Mouse (Mus musculus) heart, embryonic 15.5 days (tissue): Measurements from ENCODE around the gene Lmo3. TPM values are rescaled to one million over a fixed set of nuclear protein-coding genes. Genes with fewer than 3 reads are reported as not detected.
A peak's percentile ranks its signal among the peaks of the same experiment; 100 is the strongest.

Source experiments
- ATAC-seq: fragments of 200-750 bp; cut with Nextera tagmentation; replicated peaks from 2 replicates; pipeline ENCODE4 v1.8.0; 2017; ENCODE audit warnings: low read depth, moderate TSS enrichment; ENCODE audit not compliant: insufficient number of reproducible peaks, insufficient read depth, low FRiP score
- H3K27ac ChIP-seq: fragments of 300-500 bp; sonication (generic); 2 replicates; pipeline ENCODE4 v1.5.1; 2015; ENCODE audit warnings: mild to moderate bottlenecking, inconsistent platforms
- H3K27me3 ChIP-seq: fragments of 300-500 bp; sonication (generic); 2 replicates; pipeline ENCODE4 v1.6.1; 2015; ENCODE audit warnings: inconsistent platforms
- H3K36me3 ChIP-seq: fragments of 300-500 bp; sonication (generic); 2 replicates; pipeline ENCODE4 v1.6.1; 2015; ENCODE audit warnings: mild to moderate bottlenecking, inconsistent platforms
- H3K4me1 ChIP-seq: fragments of 300-500 bp; sonication (generic); replicated peaks from 2 replicates; pipeline ENCODE4 v1.6.1; 2015; ENCODE audit warnings: inconsistent platforms
- H3K4me2 ChIP-seq: fragments of 300-500 bp; sonication (generic); 2 replicates; pipeline ENCODE4 v1.6.1; 2015; ENCODE audit warnings: inconsistent platforms, mild to moderate bottlenecking, moderate library complexity
- H3K4me3 ChIP-seq: fragments of 300-500 bp; sonication (generic); 2 replicates; pipeline ENCODE4 v1.5.1; 2015; ENCODE audit warnings: mild to moderate bottlenecking, inconsistent platforms
- H3K9ac ChIP-seq: fragments of 300-500 bp; sonication (generic); 2 replicates; pipeline ENCODE4 v1.6.1; 2015; ENCODE audit warnings: mild to moderate bottlenecking, inconsistent platforms
- H3K9me3 ChIP-seq: fragments of 300-500 bp; sonication (generic); replicated peaks from 2 replicates; pipeline ENCODE4 v1.6.1; 2016; ENCODE audit warnings: inconsistent platforms
- WGBS: fragments of 180-500 bp; shearing (Covaris S2); methylation state at CpG from one replicate; pipeline ENCODE4 v1.1.7; 2015; ENCODE audit warnings: mixed read lengths; 5-methylcytosine and 5-hydroxymethylcytosine counted together
- polyA plus RNA-seq: library from polyadenylated mRNA; unstranded; fragments of >200 nt; fragmentation: Nextera tagmentation; extraction: Ambion mirVana; gene quantifications from 2 replicates; pipeline ENCODE4 v1.2.1, GENCODE M21; 2015

Gene Lmo3
- polyA plus RNA-seq, 1 experiment from 2014 or later, result 1.5 TPM

DNA sequence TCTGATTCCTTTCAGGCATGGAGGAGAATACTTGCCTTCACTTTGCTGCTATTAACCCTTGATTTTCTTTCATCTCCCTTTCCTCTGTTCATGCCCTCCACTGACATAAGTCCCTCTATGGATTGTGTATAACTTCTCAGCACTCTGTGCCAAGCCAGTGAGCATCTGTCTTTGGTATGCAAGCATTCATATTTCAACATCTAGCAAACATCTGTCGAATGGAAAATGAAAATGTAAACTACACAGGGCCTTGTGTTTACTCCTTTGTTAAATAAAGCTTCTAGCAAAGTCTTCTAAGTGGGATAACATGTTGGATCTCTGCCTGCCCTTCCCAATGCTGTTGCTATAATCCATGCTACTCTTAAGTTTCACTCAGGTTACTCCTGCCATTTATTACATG is 75.1 kb downstream of the Lmo3 start:
- no peak overlapping the region for H3K4me3 ChIP-seq
- no peaks in the 10 kb centered on the region for H3K4me1 ChIP-seq
- H3K4me2 ChIP-seq, result no peak overlapping the region
- H3K36me3 ChIP-seq, result no peaks in the 10 kb centered on the region
- ATAC-seq, result no peak
- no peak overlapping the region for H3K9ac ChIP-seq
- 49% methylated on average over 1 of the region's 1 CpGs for WGBS
- no peaks in the 10 kb centered on the region for H3K9me3 ChIP-seq
- H3K27me3 ChIP-seq, result no peaks in the 10 kb centered on the region
- H3K27ac ChIP-seq, result no peak overlapping the region

DNA sequence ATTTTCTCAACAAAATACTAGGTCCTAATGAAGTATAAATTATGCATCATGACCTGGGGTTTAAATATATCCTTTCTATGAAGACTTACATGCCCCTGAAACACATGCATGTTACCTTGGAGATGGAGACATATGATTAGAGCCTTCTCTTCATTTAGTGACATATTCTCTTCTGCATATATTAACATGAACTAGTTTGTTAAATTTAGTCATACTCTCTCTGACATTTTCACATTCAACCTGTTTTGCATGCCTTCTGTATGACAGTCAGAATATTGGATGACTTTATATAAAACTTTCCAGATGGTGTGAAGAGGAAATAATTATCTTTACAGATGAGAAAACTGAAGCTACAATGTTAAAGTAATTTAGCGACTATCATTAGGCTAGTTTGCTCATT is 77.8 kb downstream of the Lmo3 start:
- H3K36me3 ChIP-seq, result no peaks in the 10 kb centered on the region
- H3K9me3 ChIP-seq, result no peaks in the 10 kb centered on the region
- ATAC-seq, result no peak
- H3K4me1 ChIP-seq, result no peaks in the 10 kb centered on the region
- H3K9ac ChIP-seq, result no peak overlapping the region
- no peaks in the 10 kb centered on the region for H3K27me3 ChIP-seq
- H3K4me2 ChIP-seq, result no peak overlapping the region
- WGBS, result 80% methylated on average over 1 of the region's 1 CpGs
- no peak overlapping the region for H3K27ac ChIP-seq
- H3K4me3 ChIP-seq, result no peak overlapping the region

DNA sequence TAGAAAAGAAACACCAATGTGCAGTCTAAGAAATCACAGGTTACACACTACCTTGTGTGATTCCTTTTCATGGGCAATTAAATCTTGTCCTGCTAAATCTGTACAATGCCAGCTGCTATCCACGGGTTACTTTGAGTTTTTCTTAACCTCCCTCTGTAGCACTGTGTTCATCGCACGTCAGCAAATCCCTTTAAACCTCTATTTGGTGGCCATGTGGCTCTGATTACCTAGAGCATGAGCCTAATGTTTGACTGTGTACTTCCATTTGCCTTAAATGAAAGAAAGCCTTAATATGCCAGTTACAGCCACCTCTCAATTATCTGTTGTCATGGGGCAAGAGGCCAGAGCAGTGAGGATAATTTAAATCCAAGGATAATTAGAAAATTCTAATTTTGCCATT is 98.9 kb downstream of the Lmo3 start:
- ATAC-seq, result no peak

DNA sequence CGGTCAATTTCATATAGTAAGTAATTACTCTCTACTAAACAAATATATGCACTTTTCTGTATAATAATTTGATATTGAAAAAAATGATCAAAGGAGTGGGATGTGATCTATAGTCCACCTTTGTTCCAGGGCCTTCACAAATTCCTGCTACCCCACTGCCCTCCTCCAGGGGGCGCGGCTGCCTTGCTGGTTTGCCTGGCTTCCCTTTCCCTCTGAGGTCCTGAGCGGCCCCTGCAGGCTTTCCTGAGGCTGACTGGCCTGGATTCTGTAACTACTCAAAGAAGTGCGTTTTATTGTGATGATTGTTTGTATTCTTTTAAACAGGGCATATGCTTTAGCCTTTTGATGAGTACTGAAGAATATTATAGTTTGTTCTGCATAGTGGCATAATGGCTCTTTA is 104.2 kb downstream of the Lmo3 start:
- Histone ChIP-seq H3K27me3 (no peaks in the 10 kb centered on the region), H3K27ac (no peak overlapping the region), H3K9ac (no peak overlapping the region), H3K9me3 (no peaks in the 10 kb centered on the region), H3K36me3 (no peaks in the 10 kb centered on the region), H3K4me1 (no peaks in the 10 kb centered on the region), H3K4me2 (no peak overlapping the region), H3K4me3 (no peak overlapping the region)
- 14% methylated on average over 5 of the region's 5 CpGs for WGBS
- ATAC-seq, result no peak

More for the DNA sequence above, 98.9 kb downstream of the Lmo3 start:
- Histone ChIP-seq H3K4me2 (no peak overlapping the region), H3K36me3 (no peaks in the 10 kb centered on the region), H3K9ac (no peak overlapping the region), H3K27me3 (no peaks in the 10 kb centered on the region), H3K9me3 (no peaks in the 10 kb centered on the region), H3K4me1 (no peaks in the 10 kb centered on the region), H3K4me3 (no peak overlapping the region), H3K27ac (no peak overlapping the region)
- WGBS, result 79% methylated on average over 3 of the region's 3 CpGs

DNA sequence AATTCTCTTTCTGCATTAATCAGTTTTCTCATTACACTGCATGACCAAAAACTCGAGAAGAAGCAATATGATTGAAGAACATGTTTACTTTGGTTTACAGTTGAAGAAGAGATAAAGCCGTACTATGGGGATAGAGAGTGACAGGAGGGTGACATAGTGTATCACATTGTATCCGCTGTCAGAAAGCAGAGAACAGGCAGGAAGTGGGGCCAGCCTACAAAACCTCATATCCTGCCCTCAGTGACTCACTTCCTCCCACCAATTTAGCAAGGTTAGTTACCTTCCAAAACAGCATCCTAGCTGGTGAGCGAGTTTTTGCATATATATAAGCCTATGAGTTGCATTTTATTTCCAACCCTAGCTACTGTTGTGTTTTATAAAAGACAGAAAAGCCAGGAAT is 112.6 kb downstream of the Lmo3 start:
- Histone ChIP-seq H3K4me3 (no peak overlapping the region), H3K4me1 (no peaks in the 10 kb centered on the region), H3K36me3 (no peaks in the 10 kb centered on the region), H3K27ac (no peak overlapping the region), H3K4me2 (no peak overlapping the region), H3K9ac (no peak overlapping the region), H3K27me3 (no peaks in the 10 kb centered on the region), H3K9me3 (no peaks in the 10 kb centered on the region)
- no peak for ATAC-seq
- WGBS, result 52% methylated on average over 4 of the region's 4 CpGs

DNA sequence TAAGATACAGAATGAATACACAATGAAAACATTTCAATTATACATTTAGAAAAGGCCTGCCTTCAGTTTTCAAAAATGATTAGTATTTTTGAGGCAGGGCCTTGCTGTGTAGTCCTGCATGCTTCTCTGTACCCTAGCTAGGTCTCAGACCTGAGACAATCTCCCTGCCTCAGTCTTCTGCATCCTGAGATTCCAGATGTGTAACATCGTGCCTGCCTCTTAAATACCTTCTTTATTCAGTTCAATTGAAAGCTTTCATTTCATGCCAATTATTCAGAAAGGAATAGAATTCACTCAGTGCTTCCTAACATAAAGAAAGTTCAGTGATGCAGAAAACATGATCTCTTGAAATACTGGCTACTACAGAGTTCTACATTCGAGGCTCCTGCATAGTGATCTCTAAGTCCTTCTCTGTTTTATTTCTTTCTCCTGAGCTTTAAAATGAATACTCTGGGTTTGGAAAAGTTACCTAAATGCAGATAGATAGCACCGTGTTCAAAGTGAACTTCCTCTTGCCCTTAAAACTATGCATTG is 137.2 kb downstream of the Lmo3 start:
- H3K4me2 ChIP-seq, result no peak overlapping the region
- H3K4me1 ChIP-seq, result no peaks in the 10 kb centered on the region
- no peaks in the 10 kb centered on the region for H3K9me3 ChIP-seq
- ATAC-seq, result no peak
- no peak overlapping the region for H3K27ac ChIP-seq
- 63% methylated on average over 3 of the region's 3 CpGs for WGBS
- H3K9ac ChIP-seq, result no peak overlapping the region
- H3K4me3 ChIP-seq, result no peak overlapping the region
- no peaks in the 10 kb centered on the region for H3K27me3 ChIP-seq
- H3K36me3 ChIP-seq, result no peaks in the 10 kb centered on the region

DNA sequence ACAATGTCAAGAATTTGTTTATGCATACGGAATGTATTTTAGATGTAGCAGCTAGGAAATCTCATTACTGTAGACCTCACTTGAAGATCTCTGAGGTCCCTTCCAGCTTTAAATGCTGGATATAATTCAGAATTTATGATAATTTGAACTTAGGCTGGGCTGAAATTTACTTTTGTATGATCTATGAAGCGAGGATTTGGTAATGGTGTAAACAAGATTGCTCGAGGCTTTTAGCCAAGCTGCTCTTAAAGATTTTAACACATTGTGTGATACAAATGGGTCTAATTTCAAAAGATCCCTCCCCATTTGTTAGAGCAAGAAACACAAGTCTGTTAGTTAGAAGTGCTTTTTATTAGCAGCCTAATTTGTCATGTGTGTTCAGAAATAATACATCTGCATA is 144.4 kb downstream of the Lmo3 start:
- no peaks in the 10 kb centered on the region for H3K27me3 ChIP-seq
- H3K9ac ChIP-seq, result no peak overlapping the region
- H3K27ac ChIP-seq, result no peak overlapping the region
- H3K4me3 ChIP-seq, result no peak overlapping the region
- no peak for ATAC-seq
- 67% methylated on average over 3 of the region's 3 CpGs for WGBS
- no peak overlapping the region for H3K4me2 ChIP-seq
- no peaks in the 10 kb centered on the region for H3K36me3 ChIP-seq
- H3K9me3 ChIP-seq, result no peaks in the 10 kb centered on the region
- no peaks in the 10 kb centered on the region for H3K4me1 ChIP-seq

DNA sequence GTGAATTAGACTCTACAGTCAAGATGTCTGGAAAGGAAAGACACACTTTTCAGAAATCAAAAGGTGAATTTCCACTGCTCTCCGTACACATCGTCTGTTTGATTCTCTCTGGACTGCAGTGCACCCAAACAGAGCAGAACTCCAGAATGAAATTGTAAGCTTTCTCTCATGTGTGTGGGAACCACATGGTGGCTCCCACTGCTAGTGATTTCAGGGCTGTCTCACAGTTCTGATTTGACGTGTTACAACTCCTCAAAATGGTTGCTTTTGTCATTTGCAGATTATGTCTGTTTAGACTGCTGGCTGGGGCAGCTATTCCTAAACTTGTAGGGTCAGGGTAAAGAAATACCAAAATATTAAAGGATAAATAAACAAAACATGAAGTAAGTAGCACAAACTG is 145.0 kb downstream of the Lmo3 start:
- no peak overlapping the region for H3K4me2 ChIP-seq
- H3K36me3 ChIP-seq, result no peaks in the 10 kb centered on the region
- no peaks in the 10 kb centered on the region for H3K27me3 ChIP-seq
- ATAC-seq, result no peak
- no peak overlapping the region for H3K9ac ChIP-seq
- 69% methylated on average over 3 of the region's 3 CpGs for WGBS
- H3K4me3 ChIP-seq, result no peak overlapping the region
- H3K9me3 ChIP-seq, result no peaks in the 10 kb centered on the region
- H3K4me1 ChIP-seq, result no peaks in the 10 kb centered on the region
- H3K27ac ChIP-seq, result no peak overlapping the region

DNA sequence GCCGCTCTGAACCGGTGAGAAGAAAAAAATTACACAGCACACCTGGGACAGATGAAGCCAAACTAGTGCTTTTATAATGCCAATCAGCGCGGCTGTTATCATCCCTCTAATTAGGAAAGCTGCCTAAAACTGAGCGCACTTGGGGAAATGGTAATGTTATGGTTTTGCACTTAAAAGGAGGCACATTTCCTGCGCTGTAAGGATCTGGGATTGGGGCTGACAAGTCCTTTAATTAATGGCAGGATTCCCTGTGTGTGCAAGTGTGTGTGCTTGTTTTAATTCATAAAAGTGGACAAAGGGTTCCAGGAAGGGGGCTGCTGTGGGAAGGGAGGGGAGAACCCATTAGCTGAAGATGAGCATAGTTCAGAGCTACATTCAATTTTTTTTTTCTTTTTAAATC is 154.4 kb downstream of the Lmo3 start:
- no peaks in the 10 kb centered on the region for H3K9me3 ChIP-seq
- no peak for ATAC-seq
- H3K27me3 ChIP-seq, result no peaks in the 10 kb centered on the region
- H3K9ac ChIP-seq, result no peak overlapping the region
- no peak overlapping the region for H3K27ac ChIP-seq
- H3K4me2 ChIP-seq, result no peak overlapping the region
- H3K4me3 ChIP-seq, result no peak overlapping the region
- H3K36me3 ChIP-seq, result no peaks in the 10 kb centered on the region
- H3K4me1 ChIP-seq, result 0 out of 2 replicates have a peak, but pooled peaks cover 3% of the 10 kb centered on the region
- WGBS, result 31% methylated on average over 6 of the region's 6 CpGs

DNA sequence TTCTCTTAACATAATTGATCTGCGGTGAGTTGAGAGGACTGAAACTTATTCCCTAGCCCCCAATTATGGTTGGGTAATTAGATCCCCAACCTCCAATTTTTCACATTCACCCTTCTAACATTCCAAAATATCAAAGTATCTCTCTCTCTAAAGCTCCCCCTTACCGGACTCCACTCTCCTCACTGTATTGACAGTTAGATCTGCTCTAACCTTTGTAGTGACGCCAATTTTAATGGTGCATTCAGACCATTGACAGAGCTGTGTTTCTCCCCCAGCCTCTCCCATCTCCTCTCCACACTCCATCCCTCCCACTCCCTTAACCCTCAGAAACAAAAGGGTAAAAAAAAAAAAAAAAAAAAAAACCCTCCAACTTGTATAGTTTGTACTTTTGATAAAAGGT is 154.9 kb downstream of the Lmo3 start:
- H3K9me3 ChIP-seq, result no peaks in the 10 kb centered on the region
- H3K36me3 ChIP-seq, result no peaks in the 10 kb centered on the region
- no peak overlapping the region for H3K4me2 ChIP-seq
- no peaks in the 10 kb centered on the region for H3K27me3 ChIP-seq
- WGBS, result 57% methylated on average over 3 of the region's 3 CpGs
- H3K27ac ChIP-seq, result no peak overlapping the region
- H3K4me3 ChIP-seq, result no peak overlapping the region
- no peak for ATAC-seq
- no peak overlapping the region for H3K9ac ChIP-seq
- peaks cover 6% of the 10 kb centered on the region for H3K4me1 ChIP-seq

DNA sequence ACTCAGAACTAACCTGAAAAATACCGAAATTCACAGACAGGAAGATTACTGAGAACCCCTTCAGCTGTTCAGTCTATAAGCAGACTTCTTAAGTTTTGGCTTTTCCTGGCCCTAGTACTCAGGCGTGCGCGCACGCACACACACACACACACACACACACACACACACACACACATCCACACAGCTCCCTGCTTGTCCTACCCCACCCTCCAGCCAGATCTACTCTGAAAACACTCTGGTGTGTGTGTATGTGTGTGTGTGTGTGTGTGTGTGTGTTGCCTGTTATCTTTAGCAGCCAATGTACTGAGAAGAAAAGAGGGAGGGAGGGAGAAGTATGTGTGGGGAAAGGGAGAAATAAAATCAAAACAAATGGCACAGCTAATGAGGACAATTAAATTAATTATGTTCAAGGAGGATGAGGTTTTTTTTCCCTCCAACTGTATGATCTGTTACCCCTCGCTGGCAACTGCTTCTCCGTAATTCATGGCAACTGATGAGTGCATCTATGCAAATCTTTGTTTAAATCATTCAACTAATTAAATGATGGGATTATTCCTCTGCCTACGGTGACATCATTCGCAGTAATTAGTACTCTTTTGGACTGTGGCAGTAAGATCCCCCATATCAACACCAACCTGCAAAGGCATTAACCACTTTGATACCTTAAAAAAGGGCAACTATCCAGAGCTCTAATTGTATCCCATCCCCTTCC is 157.1 kb downstream of the Lmo3 start:
- no peaks in the 10 kb centered on the region for H3K9me3 ChIP-seq
- no peak for ATAC-seq
- no peaks in the 10 kb centered on the region for H3K27me3 ChIP-seq
- H3K4me3 ChIP-seq, result no peak overlapping the region
- H3K9ac ChIP-seq, result no peak overlapping the region
- no peak overlapping the region for H3K27ac ChIP-seq
- H3K36me3 ChIP-seq, result no peaks in the 10 kb centered on the region
- no peak overlapping the region for H3K4me2 ChIP-seq
- peaks cover 21% of the 10 kb centered on the region for H3K4me1 ChIP-seq
- WGBS, result 72% methylated on average over 9 of the region's 9 CpGs

DNA sequence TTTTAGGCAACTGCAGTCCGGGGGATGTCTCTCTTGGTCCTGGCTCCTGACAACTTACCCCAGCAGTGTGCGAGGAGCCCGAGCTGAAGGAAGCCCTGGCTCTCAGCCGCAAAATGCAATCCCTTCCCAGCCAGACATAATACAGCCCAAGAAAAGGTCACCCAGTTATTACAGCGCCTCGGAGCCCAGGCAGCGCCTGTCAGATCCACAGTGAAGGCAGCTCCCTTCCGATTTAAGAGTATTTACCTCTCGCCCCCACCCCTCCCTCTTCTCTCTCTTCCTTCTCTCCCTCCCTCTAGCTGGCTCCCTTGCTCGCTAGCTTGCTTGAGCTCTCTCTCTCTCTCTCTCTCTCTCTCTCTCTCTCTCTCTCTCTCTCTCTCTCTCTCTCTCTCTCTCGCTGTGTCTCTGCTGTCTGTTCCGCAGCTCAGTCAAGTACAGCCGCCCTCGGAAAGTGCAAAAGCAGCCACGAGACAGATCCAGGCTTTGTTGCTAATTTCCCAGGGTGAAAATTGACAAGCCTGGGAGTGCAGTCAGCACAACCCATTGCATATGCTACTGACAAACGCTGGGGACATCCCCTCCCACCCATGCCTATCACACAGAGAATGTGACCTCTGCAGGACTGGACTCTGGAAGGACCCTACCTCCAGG is 159.0 kb downstream of the Lmo3 start:
- no peaks in the 10 kb centered on the region for H3K36me3 ChIP-seq
- peak overlapping the region; percentile 52 for H3K9ac ChIP-seq
- H3K9me3 ChIP-seq, result no peaks in the 10 kb centered on the region
- H3K4me1 ChIP-seq, result peaks cover 21% of the 10 kb centered on the region
- WGBS, result under 1% methylated on average over 14 of the region's 16 CpGs
- H3K27me3 ChIP-seq, result no peaks in the 10 kb centered on the region
- ATAC-seq, result peak; percentile 60; the same call in 1 of the 2 replicates
- peak overlapping the region; percentile 55 for H3K4me3 ChIP-seq
- H3K27ac ChIP-seq, result no peak overlapping the region
- H3K4me2 ChIP-seq, result peak overlapping the region; percentile 87
